Mouse (Mus musculus): Measurements from ENCODE around the gene Tmem202. TPM values are rescaled to one million over a fixed set of nuclear protein-coding genes. Genes with fewer than 3 reads are reported as not detected.

The Tmem202 gene
- polyA plus RNA-seq, 1 experiment, result 0.35 TPM

DNA sequence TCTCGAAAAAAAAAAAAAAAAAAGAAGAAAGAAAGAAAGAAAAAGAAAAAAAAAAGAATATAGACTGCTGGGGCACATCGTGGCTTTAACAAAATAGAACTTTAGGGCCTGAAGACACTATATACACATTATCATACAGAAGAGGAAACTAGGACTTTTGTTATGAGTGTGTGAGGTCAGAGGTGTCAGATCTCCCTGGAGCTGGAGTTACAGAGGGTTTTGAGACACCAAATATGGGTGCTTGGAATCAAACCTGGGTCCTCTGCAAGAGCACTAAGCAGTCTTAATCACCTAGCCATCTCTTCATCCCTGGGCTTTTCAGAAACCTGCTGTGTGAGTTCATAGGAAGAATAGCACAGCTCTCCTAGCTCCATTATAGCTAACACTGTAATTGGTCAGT, 6.2 kb downstream of the Tmem202 start:
- Histone ChIP-seq H3K4me3 (ENCODE audit: insufficient read depth, poor library complexity, severe bottlenecking) (no peak overlapping the region), H3K79me3 (ENCODE audit: low read depth) (no peaks in the 10 kb centered on the region), H3ac (ENCODE audit: control insufficient read depth, insufficient read length, low read depth) (no peak overlapping the region), H3K27me3 (ENCODE audit: control insufficient read depth, insufficient read depth, insufficient read length) (no peaks in the 10 kb centered on the region), H3K79me2 (ENCODE audit: control insufficient read depth, insufficient read depth) (no peaks in the 10 kb centered on the region), H3K36me3 (ENCODE audit: control insufficient read depth, insufficient read depth) (no peaks in the 10 kb centered on the region)
- TF ChIP-seq USF1 (IDR thresholded peaks at IDR 0.05; ENCODE audit: low read depth) (no peak), CTCF (IDR thresholded peaks at IDR 0.05; ENCODE audit: control insufficient read depth, insufficient read depth, insufficient read length) (no peak), FOSL1 (IDR thresholded peaks at IDR 0.05; ENCODE audit: insufficient read depth, low read length, poor library complexity, severe bottlenecking) (no peak), MAX (IDR thresholded peaks at IDR 0.05) (no peak), CEBPB (IDR thresholded peaks at IDR 0.05; ENCODE audit: low read depth) (no peak), MYOD1 (IDR thresholded peaks at IDR 0.05; ENCODE audit: control insufficient read depth, insufficient read length, low read depth) (no peak), MYOG (IDR thresholded peaks at IDR 0.05; ENCODE audit: control insufficient read depth, extremely low read depth, insufficient read length) (no peak)

DNA sequence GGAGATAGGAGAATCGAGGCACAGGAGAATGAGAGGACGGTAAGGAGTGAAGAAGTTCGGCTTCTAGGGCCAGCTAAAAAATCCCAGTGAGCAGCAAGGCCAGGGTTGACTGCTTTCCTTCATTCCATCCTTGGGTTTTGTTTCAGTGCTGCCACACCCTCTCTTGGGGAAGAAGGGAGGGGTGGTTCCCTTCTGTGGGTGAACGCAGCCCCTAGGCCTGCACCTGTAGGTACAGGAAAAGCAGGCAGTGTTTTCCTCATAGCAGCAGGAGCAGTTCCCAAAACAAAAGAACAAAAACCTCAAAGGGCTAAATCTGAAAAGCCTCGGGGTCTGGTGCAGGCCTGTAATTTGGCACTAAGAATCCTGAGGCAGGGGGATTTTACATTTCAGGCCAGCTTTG, 8.0 kb downstream of the Tmem202 start:
- Histone ChIP-seq H3K79me2 (ENCODE audit: control insufficient read depth, insufficient read depth) (no peaks in the 10 kb centered on the region), H3K79me3 (ENCODE audit: low read depth) (no peaks in the 10 kb centered on the region), H3ac (ENCODE audit: control insufficient read depth, insufficient read length, low read depth) (no peak overlapping the region), H3K27me3 (ENCODE audit: control insufficient read depth, insufficient read depth, insufficient read length) (no peaks in the 10 kb centered on the region), H3K36me3 (ENCODE audit: control insufficient read depth, insufficient read depth) (no peaks in the 10 kb centered on the region), H3K4me3 (ENCODE audit: insufficient read depth, poor library complexity, severe bottlenecking) (no peak overlapping the region)
- TF ChIP-seq FOSL1 (IDR thresholded peaks at IDR 0.05; ENCODE audit: insufficient read depth, low read length, poor library complexity, severe bottlenecking) (no peak), MYOG (IDR thresholded peaks at IDR 0.05; ENCODE audit: control insufficient read depth, extremely low read depth, insufficient read length) (no peak), USF1 (IDR thresholded peaks at IDR 0.05; ENCODE audit: low read depth) (no peak), MAX (IDR thresholded peaks at IDR 0.05) (no peak), MYOD1 (IDR thresholded peaks at IDR 0.05; ENCODE audit: control insufficient read depth, insufficient read length, low read depth) (no peak), CEBPB (IDR thresholded peaks at IDR 0.05; ENCODE audit: low read depth) (no peak), CTCF (IDR thresholded peaks at IDR 0.05; ENCODE audit: control insufficient read depth, insufficient read depth, insufficient read length) (no peak)

GRCm38 (mm10) chr9:59528274-59528673, 11.4 kb downstream of the Tmem202 start:
- Histone ChIP-seq H3K27me3 (ENCODE audit: control insufficient read depth, insufficient read depth, insufficient read length) (no peaks in the 10 kb centered on the region), H3K79me3 (ENCODE audit: low read depth) (no peaks in the 10 kb centered on the region), H3K36me3 (ENCODE audit: control insufficient read depth, insufficient read depth) (no peaks in the 10 kb centered on the region), H3ac (ENCODE audit: control insufficient read depth, insufficient read length, low read depth) (no peak overlapping the region), H3K4me3 (ENCODE audit: insufficient read depth, poor library complexity, severe bottlenecking) (no peak overlapping the region), H3K79me2 (ENCODE audit: control insufficient read depth, insufficient read depth) (no peaks in the 10 kb centered on the region)
- TF ChIP-seq CEBPB (IDR thresholded peaks at IDR 0.05; ENCODE audit: low read depth) (no peak), CTCF (IDR thresholded peaks at IDR 0.05; ENCODE audit: control insufficient read depth, insufficient read depth, insufficient read length) (no peak), MAX (IDR thresholded peaks at IDR 0.05) (no peak), MYOG (IDR thresholded peaks at IDR 0.05; ENCODE audit: control insufficient read depth, extremely low read depth, insufficient read length) (no peak), USF1 (IDR thresholded peaks at IDR 0.05; ENCODE audit: low read depth) (no peak), MYOD1 (IDR thresholded peaks at IDR 0.05; ENCODE audit: control insufficient read depth, insufficient read length, low read depth) (no peak), FOSL1 (IDR thresholded peaks at IDR 0.05; ENCODE audit: insufficient read depth, low read length, poor library complexity, severe bottlenecking) (no peak)

DNA sequence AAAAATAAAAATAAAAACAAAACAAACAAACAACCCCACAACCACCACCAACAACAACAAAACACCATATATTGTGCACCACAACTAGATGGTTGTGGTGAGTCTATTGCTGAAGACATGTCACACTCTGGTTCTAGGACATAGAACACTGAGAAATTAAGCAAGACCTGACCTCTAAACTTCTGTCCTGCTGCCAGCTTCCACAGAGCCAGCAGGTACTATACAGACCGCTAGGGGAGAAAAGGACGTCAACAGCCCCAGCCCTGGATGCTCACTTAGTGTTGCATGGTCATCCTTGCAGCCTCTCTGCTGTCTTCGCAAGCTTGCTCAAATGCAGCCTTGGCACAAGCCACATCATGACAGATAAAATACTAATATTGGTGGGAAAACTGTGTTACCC, 12.1 kb downstream of the Tmem202 start:
- no peaks in the 10 kb centered on the region for H3K36me3 ChIP-seq (ENCODE audit: control insufficient read depth, insufficient read depth)
- TF ChIP-seq FOSL1 (IDR thresholded peaks at IDR 0.05; ENCODE audit: insufficient read depth, low read length, poor library complexity, severe bottlenecking) (no peak), USF1 (IDR thresholded peaks at IDR 0.05; ENCODE audit: low read depth) (no peak), MAX (IDR thresholded peaks at IDR 0.05) (no peak)
- H3K79me3 ChIP-seq (ENCODE audit: low read depth), result no peaks in the 10 kb centered on the region

DNA sequence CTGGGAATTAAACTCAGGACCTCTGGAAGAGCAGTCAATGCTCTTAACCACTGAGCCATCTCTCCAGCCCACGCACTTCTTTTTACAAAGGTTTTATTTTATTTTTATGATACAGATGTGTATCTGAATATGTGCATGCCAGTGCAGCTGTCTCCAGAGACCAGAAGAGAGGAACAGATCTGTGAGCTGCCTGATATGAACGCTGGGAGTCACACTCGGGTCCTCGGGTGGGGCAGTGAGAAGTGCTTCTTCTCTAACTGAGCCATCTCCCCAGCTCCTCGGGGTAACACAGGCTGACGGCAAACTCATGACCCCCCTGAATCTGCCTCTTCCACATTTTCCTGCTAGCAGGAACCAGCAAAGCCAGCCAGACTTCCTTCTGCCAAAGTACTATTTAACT, 12.9 kb downstream of the Tmem202 start:
- no peaks in the 10 kb centered on the region for H3K36me3 ChIP-seq (ENCODE audit: control insufficient read depth, insufficient read depth)

More for the DNA sequence above, 12.1 kb downstream of the Tmem202 start:
- H3K4me3 ChIP-seq (ENCODE audit: insufficient read depth, poor library complexity, severe bottlenecking), result no peak overlapping the region
- no peak overlapping the region for H3ac ChIP-seq (ENCODE audit: control insufficient read depth, insufficient read length, low read depth)
- H3K79me2 ChIP-seq (ENCODE audit: control insufficient read depth, insufficient read depth), result no peaks in the 10 kb centered on the region
- no peaks in the 10 kb centered on the region for H3K27me3 ChIP-seq (ENCODE audit: control insufficient read depth, insufficient read depth, insufficient read length)

DNA sequence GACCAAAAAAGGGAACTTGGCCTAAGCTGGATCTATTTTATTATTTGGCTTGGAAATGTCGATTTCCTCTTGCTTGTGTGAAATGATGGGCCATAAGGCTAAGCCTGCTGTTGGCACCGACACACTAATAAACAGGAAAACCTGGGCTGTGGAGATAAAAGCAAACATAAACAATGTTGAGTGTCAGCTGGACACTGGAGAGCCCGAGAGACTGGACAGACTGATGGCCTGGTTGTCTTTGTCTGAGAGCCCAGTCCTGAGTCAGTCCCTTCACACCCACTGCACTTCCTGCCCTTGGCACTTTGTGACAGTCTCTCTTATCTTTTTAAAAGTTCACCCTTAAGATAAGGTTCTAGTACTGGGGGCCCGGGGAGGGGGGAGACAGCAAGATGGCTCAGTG, 16.7 kb downstream of the Tmem202 start:
- Histone ChIP-seq H3K36me3 (ENCODE audit: control insufficient read depth, insufficient read depth) (no peaks in the 10 kb centered on the region), H3ac (ENCODE audit: control insufficient read depth, insufficient read length, low read depth) (no peak overlapping the region), H3K79me3 (ENCODE audit: low read depth) (no peaks in the 10 kb centered on the region), H3K4me3 (ENCODE audit: insufficient read depth, poor library complexity, severe bottlenecking) (no peak overlapping the region), H3K27me3 (ENCODE audit: control insufficient read depth, insufficient read depth, insufficient read length) (no peaks in the 10 kb centered on the region), H3K79me2 (ENCODE audit: control insufficient read depth, insufficient read depth) (no peaks in the 10 kb centered on the region)
- TF ChIP-seq USF1 (IDR thresholded peaks at IDR 0.05; ENCODE audit: low read depth), result no peak
- no peak for TF ChIP-seq CEBPB (IDR thresholded peaks at IDR 0.05; ENCODE audit: low read depth)
- no peak for TF ChIP-seq FOSL1 (IDR thresholded peaks at IDR 0.05; ENCODE audit: insufficient read depth, low read length, poor library complexity, severe bottlenecking)
- TF ChIP-seq MYOG (IDR thresholded peaks at IDR 0.05; ENCODE audit: control insufficient read depth, extremely low read depth, insufficient read length), result no peak
- no peak for TF ChIP-seq MAX (IDR thresholded peaks at IDR 0.05)
- TF ChIP-seq CTCF (IDR thresholded peaks at IDR 0.05; ENCODE audit: control insufficient read depth, insufficient read depth, insufficient read length), result no peak
- no peak for TF ChIP-seq MYOD1 (IDR thresholded peaks at IDR 0.05; ENCODE audit: control insufficient read depth, insufficient read length, low read depth)

More for the DNA sequence above, 12.9 kb downstream of the Tmem202 start:
- H3K4me3 ChIP-seq (ENCODE audit: insufficient read depth, poor library complexity, severe bottlenecking), result no peak overlapping the region
- TF ChIP-seq FOSL1 (IDR thresholded peaks at IDR 0.05; ENCODE audit: insufficient read depth, low read length, poor library complexity, severe bottlenecking) (no peak), MAX (IDR thresholded peaks at IDR 0.05) (no peak), CTCF (IDR thresholded peaks at IDR 0.05; ENCODE audit: control insufficient read depth, insufficient read depth, insufficient read length) (no peak), CEBPB (IDR thresholded peaks at IDR 0.05; ENCODE audit: low read depth) (no peak), USF1 (IDR thresholded peaks at IDR 0.05; ENCODE audit: low read depth) (no peak), MYOG (IDR thresholded peaks at IDR 0.05; ENCODE audit: control insufficient read depth, extremely low read depth, insufficient read length) (no peak), MYOD1 (IDR thresholded peaks at IDR 0.05; ENCODE audit: control insufficient read depth, insufficient read length, low read depth) (no peak)
- H3K27me3 ChIP-seq (ENCODE audit: control insufficient read depth, insufficient read depth, insufficient read length), result no peaks in the 10 kb centered on the region
- no peak overlapping the region for H3ac ChIP-seq (ENCODE audit: control insufficient read depth, insufficient read length, low read depth)
- H3K79me3 ChIP-seq (ENCODE audit: low read depth), result no peaks in the 10 kb centered on the region
- no peaks in the 10 kb centered on the region for H3K79me2 ChIP-seq (ENCODE audit: control insufficient read depth, insufficient read depth)
